Mouse (Mus musculus) embryonic fibroblast, embryonic 13.5 days (primary cell): Measurements from ENCODE around the gene Pde4d.

Source experiments
- CTCF ChIP-seq: IDR thresholded peaks from 2 replicates; pipeline ENCODE4 v1.5.1; 2011; ENCODE audit warnings: mild to moderate bottlenecking, control low read depth, low read length, moderate library complexity, borderline replicate concordance; ENCODE audit not compliant: insufficient read depth
- POLR2A ChIP-seq: IDR thresholded peaks from 2 replicates; pipeline ENCODE4 v1.6.1; 2011; ENCODE audit warnings: low read depth, mild to moderate bottlenecking, control low read depth, low read length, moderate library complexity

DNA sequence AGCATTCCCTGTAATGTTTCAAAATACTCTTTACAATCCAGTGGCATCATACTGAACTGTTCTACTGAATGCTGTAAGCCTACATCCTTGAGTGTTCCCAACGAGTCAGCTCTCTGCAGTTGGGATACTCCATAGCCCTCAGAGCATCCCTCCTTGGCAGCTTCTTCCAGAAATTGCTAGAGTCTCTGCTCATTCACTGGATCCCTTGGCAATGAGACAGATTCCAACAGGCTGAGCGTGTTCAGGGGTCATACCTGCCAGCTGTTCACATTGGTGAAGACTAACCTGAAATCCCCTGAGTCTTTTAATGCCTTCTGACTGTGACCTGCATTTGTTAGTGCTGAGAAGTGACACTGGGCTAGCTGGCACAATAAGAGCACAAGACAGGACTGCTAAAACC, 1173.5 kb downstream of the Pde4d start:
- TF ChIP-seq CTCF (no peak), POLR2A (no peak)
